In genomic region chr7:123200722-123201121, GRCm38 (mm10) we compare ENCODE assay signal across 33 mouse cellular contexts. TPM values are rescaled to one million over a fixed set of nuclear protein-coding genes. Genes with fewer than 3 reads are reported as not detected.
DNase-seq lines count a peak whose midpoint lies in the region; ATAC-seq and TF ChIP-seq lines count a peak whose summit lies in the region.
"Had no signal": no experiment of that assay in that cellular context is flagged by ENCODE, and none has a peak within 500 bp of the region (broad histone marks: within the 10 kb centered on the region; RNA-seq: fewer than 3 reads in every experiment).

No protein-coding gene starts in this region.

- H3K27ac ChIP-seq in ES-E14 (ENCODE audit: insufficient read depth, low read depth, low read length, poor library complexity, severe bottlenecking), result no peak overlapping the region; the same call in 1 of the 2 replicates
- H3K27ac ChIP-seq in heart, embryonic 10.5 days, result no peak overlapping the region
- H3K27ac ChIP-seq: embryonic facial prominence, embryonic 12.5 days; embryonic facial prominence, embryonic 15.5 days; heart, embryonic 15.5 days; hindbrain, embryonic 10.5 days; hindbrain, embryonic 13.5 days; intestine, embryonic 15.5 days had no signal

- in situ Hi-C loops in ES-E14 (cut with MboI; ENCODE audit: low sequenced_read_pairs in 2 of 2, unreplicated experiment in 2 of 2), result loop anchor here (10.0 to 25.0 kb wide), 2 partner anchors 262 to 264 kb away; partner anchors contain the start of gene Aqp8 (in 2 of the 2)

- peak overlapping the region; percentile 26; a peak in 3 of 4 replicates for H3K4me3 ChIP-seq in ES-E14 (ENCODE audit: insufficient read depth in 1 of 2, low read depth in 1 of 2, low read length in 2 of 2, poor library complexity in 1 of 2, severe bottlenecking in 1 of 2)
- no peak overlapping the region for H3K4me3 ChIP-seq in heart, embryonic 10.5 days
- H3K4me3 ChIP-seq: embryonic facial prominence, embryonic 12.5 days; embryonic facial prominence, embryonic 15.5 days; heart, embryonic 12.5 days; heart, embryonic 15.5 days; hindbrain, embryonic 10.5 days; hindbrain, embryonic 13.5 days; intestine, embryonic 15.5 days had no signal

- H3K9me3 ChIP-seq in ES-E14 (ENCODE audit: control insufficient read depth, insufficient read depth, low read depth, low read length), result no peaks in the 10 kb centered on the region
- H3K9me3 ChIP-seq in heart, embryonic 10.5 days, result no peaks in the 10 kb centered on the region
- H3K9me3 ChIP-seq: embryonic facial prominence, embryonic 12.5 days; embryonic facial prominence, embryonic 15.5 days; heart, embryonic 12.5 days; heart, embryonic 15.5 days; hindbrain, embryonic 10.5 days; hindbrain, embryonic 13.5 days; intestine, embryonic 15.5 days had no signal

- WGBS in heart, embryonic 10.5 days, result 71% methylated on average over 9 of the region's 9 CpGs

- no peaks in the 10 kb centered on the region for H3K36me3 ChIP-seq in ES-E14 (ENCODE audit: control insufficient read depth, insufficient read depth, low read length, poor library complexity, severe bottlenecking)
- H3K36me3 ChIP-seq in heart, embryonic 10.5 days, result 0 out of 2 replicates have a peak, but pooled peaks cover 3% of the 10 kb centered on the region
- H3K36me3 ChIP-seq: intestine, embryonic 15.5 days had no signal

- ATAC-seq in granulocyte monocyte progenitor cell, adult 5-6 weeks (replicated peaks; ENCODE audit: poor library complexity, severe bottlenecking), result peak; percentile 57
- ATAC-seq: CD4-positive, CD25-positive, alpha-beta regulatory T cell, adult 4 months; forebrain, embryonic 14.5 days; forebrain, postnatal 0 days; hindbrain, embryonic 16.5 days; intestine, embryonic 15.5 days had no signal

- H3K27me3 ChIP-seq in heart, embryonic 10.5 days (ENCODE audit: insufficient read depth, poor library complexity, severe bottlenecking), result no peaks in the 10 kb centered on the region
- H3K27me3 ChIP-seq: embryonic facial prominence, embryonic 12.5 days; embryonic facial prominence, embryonic 15.5 days; heart, embryonic 12.5 days; heart, embryonic 15.5 days; hindbrain, embryonic 13.5 days; intestine, embryonic 15.5 days had no signal

- DNase-seq in ES-E14 (ENCODE audit: low read depth, low spot score) (peak; percentile 61), ZHBTc4 (ENCODE audit: low read depth, low spot score) (peak; percentile 88)
- no peak for DNase-seq in layer of hippocampus, adult 18-20 months (ENCODE audit: low spot score in 2 of 2)
- DNase-seq in frontal cortex, postnatal 25 days (ENCODE audit: low spot score in 2 of 2), result no peak
- no peak for DNase-seq in heart, embryonic 10.5 days (ENCODE audit: low spot score)
- no peak for DNase-seq in embryo, embryonic 10.5 days (ENCODE audit: low spot score)
- DNase-seq: adrenal gland, adult 2 months; adrenal gland, postnatal 14 days; cerebellum, adult 11-12 months; cerebellum, adult 8-10 months; cerebellum, postnatal 10 days; cerebellum, postnatal 36 days; forebrain, postnatal 0 days; gastrocnemius, postnatal 14 days; heart, adult 18-20 months; heart, postnatal 10 days; heart, postnatal 36 days; kidney, adult 11 months; kidney, adult 8-10 months had no signal

- peaks cover 2 to 11% of the 10 kb centered on the region in 2 experiments; a peak in 2 of 4 replicates for H3K4me1 ChIP-seq in ES-E14 (ENCODE audit: control insufficient read depth in 2 of 2, insufficient read depth in 2 of 2, low read length in 2 of 2, poor library complexity in 1 of 2)
- H3K4me1 ChIP-seq in heart, embryonic 10.5 days, result peaks cover 7% of the 10 kb centered on the region; the same call in 1 of the 2 replicates
- H3K4me1 ChIP-seq: embryonic facial prominence, embryonic 12.5 days; embryonic facial prominence, embryonic 15.5 days; heart, embryonic 15.5 days; hindbrain, embryonic 13.5 days; intestine, embryonic 15.5 days had no signal

- H3K9ac ChIP-seq in ES-E14 (ENCODE audit: insufficient read depth, low read depth, low read length, poor library complexity, severe bottlenecking), result no peak overlapping the region; the same call in 1 of the 2 replicates
- H3K9ac ChIP-seq: embryonic facial prominence, embryonic 12.5 days; embryonic facial prominence, embryonic 15.5 days; forebrain, postnatal 0 days; heart, embryonic 12.5 days; heart, embryonic 15.5 days; hindbrain, embryonic 13.5 days; intestine, embryonic 15.5 days had no signal

TF ChIP-seq in ES-E14, 5 proteins besides CTCF, POLR2A, EP300 and RAD21:
- TF ChIP-seq CHD2 (IDR thresholded peaks at IDR 0.05; ENCODE audit: low read depth, low read length) (no peak), ZNF384 (IDR thresholded peaks at IDR 0.05; ENCODE audit: low read depth, low read length) (no peak), ZC3H11A (IDR thresholded peaks at IDR 0.05; ENCODE audit: borderline replicate concordance, low read depth, low read length) (no peak), MAFK (IDR thresholded peaks at IDR 0.05; ENCODE audit: insufficient read depth, low read depth, low read length) (no peak), HCFC1 (IDR thresholded peaks at IDR 0.05; ENCODE audit: borderline replicate concordance, insufficient read depth, low read length) (no peak)
TF ChIP-seq in ES-E14: peak in this region for 0.

RNA-seq across cellular contexts. Expression of gene Slc5a11, which starts 13.9 kb away (rescaled TPM):
- total RNA-seq in ES-E14 (2012; rRNA removed), result 22.0 and 32.2 TPM in 2 replicates
- 3.4 and 8.1 TPM in 2 replicates for total RNA-seq in granulocyte monocyte progenitor cell, adult 5-6 weeks (2014; fragmentation: Nextera tagmentation)
- 1.0 and 21.1 TPM in 2 replicates for total RNA-seq in granulocyte monocyte progenitor cell, adult 5-6 weeks (2017)
- total RNA-seq in layer of hippocampus, adult 18-20 months (2021), result 1 to 10 TPM in 1 of 2 experiments, under 1 TPM in 1; 0.58 to 1.4 TPM
- polyA plus RNA-seq in heart, embryonic 10.5 days (2016; fragmentation: Nextera tagmentation; extraction: Ambion mirVana), result 0.28 and 0.50 TPM in 2 replicates
- total RNA-seq: adrenal gland, adult 2 months; adrenal gland, postnatal 14 days; gastrocnemius, postnatal 14 days; gastrocnemius, postnatal 4 days; heart, adult 18-20 months; heart, postnatal 10 days; heart, postnatal 36 days; MEL had no signal
- polyA plus RNA-seq: adrenal gland, adult 2 months; forebrain, embryonic 11.5 days; heart, embryonic 15.5 days had no signal

Comparison
In these comparisons a context has a peak if more than half of its experiments do, and no peak if none do; other contexts are left out.
1. DNase-seq: peak in ES-E14 (single experiment) and ZHBTc4 (single experiment); none in layer of hippocampus, adult 18-20 months (0 of 2), frontal cortex, postnatal 25 days (0 of 2), heart, embryonic 10.5 days (single experiment) and embryo, embryonic 10.5 days (single experiment).